Comparison of ENCODE assay signal across 19 mouse cellular contexts in genomic region chr10:90307931-90308555, GRCm38 (mm10).
DNase-seq lines count a peak whose midpoint lies in the region; ATAC-seq and TF ChIP-seq lines count a peak whose summit lies in the region.
"Had no signal": no experiment of that assay in that cellular context is flagged by ENCODE, and none has a peak within 500 bp of the region (broad histone marks: within the 10 kb centered on the region; RNA-seq: fewer than 3 reads in every experiment).

No protein-coding gene starts in this region.

- WGBS in hindbrain, embryonic 13.5 days: 60% methylated on average over 5 of the region's 5 CpGs
- WGBS in hindbrain, postnatal 0 days: 35% methylated on average over 5 of the region's 5 CpGs

- no peak overlapping the region for H3K9ac ChIP-seq in hindbrain, embryonic 13.5 days
- no peak overlapping the region for H3K9ac ChIP-seq in hindbrain, postnatal 0 days (replicated peaks; ENCODE audit: low read length)
- H3K9ac ChIP-seq: embryonic facial prominence, embryonic 15.5 days; heart, embryonic 12.5 days; limb, embryonic 13.5 days; liver, embryonic 15.5 days had no signal

- 0 out of 2 replicates have a peak overlapping the region, but pooled peaks have one; percentile 8 for H3K27ac ChIP-seq in hindbrain, embryonic 13.5 days
- H3K27ac ChIP-seq in hindbrain, postnatal 0 days: no peak overlapping the region
- H3K27ac ChIP-seq: embryonic facial prominence, embryonic 15.5 days; limb, embryonic 13.5 days; liver, embryonic 15.5 days had no signal

- H3K36me3 ChIP-seq in hindbrain, embryonic 13.5 days: no peaks in the 10 kb centered on the region
- no peaks in the 10 kb centered on the region for H3K36me3 ChIP-seq in hindbrain, postnatal 0 days (ENCODE audit: insufficient read depth, low read length)
- H3K36me3 ChIP-seq: embryonic facial prominence, embryonic 15.5 days; heart, embryonic 12.5 days; limb, embryonic 13.5 days; liver, embryonic 15.5 days had no signal

- TF ChIP-seq CTCF in hindbrain, postnatal 0 days (IDR thresholded peaks at IDR 0.05; ENCODE audit: low read depth): no peak

- no peak overlapping the region for H3K4me3 ChIP-seq in hindbrain, embryonic 13.5 days
- no peak overlapping the region for H3K4me3 ChIP-seq in hindbrain, postnatal 0 days (ENCODE audit: low read length)
- H3K4me3 ChIP-seq: embryonic facial prominence, embryonic 15.5 days; heart, embryonic 12.5 days; limb, embryonic 13.5 days; liver, embryonic 15.5 days had no signal

- H3K4me1 ChIP-seq in hindbrain, embryonic 13.5 days (replicated peaks): no peaks in the 10 kb centered on the region
- no peaks in the 10 kb centered on the region for H3K4me1 ChIP-seq in hindbrain, postnatal 0 days (ENCODE audit: insufficient read depth, low read length)
- H3K4me1 ChIP-seq: embryonic facial prominence, embryonic 15.5 days; heart, embryonic 12.5 days; liver, embryonic 15.5 days had no signal

- no peaks in the 10 kb centered on the region for H3K9me3 ChIP-seq in hindbrain, embryonic 13.5 days
- H3K9me3 ChIP-seq in hindbrain, postnatal 0 days (ENCODE audit: low read length): no peaks in the 10 kb centered on the region
- H3K9me3 ChIP-seq: embryonic facial prominence, embryonic 15.5 days; heart, embryonic 12.5 days; limb, embryonic 13.5 days; liver, embryonic 15.5 days had no signal

- H3K4me2 ChIP-seq in hindbrain, embryonic 13.5 days: no peak overlapping the region
- no peak overlapping the region for H3K4me2 ChIP-seq in hindbrain, postnatal 0 days (ENCODE audit: low read depth, low read length)
- H3K4me2 ChIP-seq: embryonic facial prominence, embryonic 15.5 days; heart, embryonic 12.5 days; limb, embryonic 13.5 days; liver, embryonic 15.5 days had no signal

- DNase-seq in hindbrain, postnatal 0 days (ENCODE audit: low spot score): no peak
- DNase-seq in frontal cortex, adult 2 months (ENCODE audit: extremely low spot score in 1 of 2, low spot score in 1 of 2): peak; percentile 22 to 65
- peak; percentile 32 to 34 for DNase-seq in layer of hippocampus, postnatal 10 days (ENCODE audit: low spot score in 2 of 2)
- peak; percentile 27 to 34 for DNase-seq in left cerebral cortex, postnatal 36 days (ENCODE audit: low spot score in 2 of 2)
- DNase-seq in kidney, postnatal 14 days: no peak
- DNase-seq in spleen, adult 12 weeks (ENCODE audit: low spot score): no peak
- no peak for DNase-seq in heart, adult 18-20 months
- DNase-seq: B cell, adult 2 months; cerebellum, adult 18-20 months; kidney, postnatal 25 days; lung, postnatal 10 days; thymus, adult 2 months had no signal

- intact Hi-C loops in left cerebral cortex, postnatal 36 days (cut with DNase I): loop anchor here (10.0 kb wide), 1 partner anchor 267 kb away; no protein-coding TSS in a partner anchor

- no peak for ATAC-seq in hindbrain, embryonic 13.5 days (ENCODE audit: low FRiP score)
- ATAC-seq in hindbrain, postnatal 0 days: no peak
- ATAC-seq: intestine, postnatal 0 days; Patski had no signal

- no peaks in the 10 kb centered on the region for H3K27me3 ChIP-seq in hindbrain, embryonic 13.5 days
- H3K27me3 ChIP-seq in hindbrain, postnatal 0 days (ENCODE audit: insufficient read depth, low read length): no peaks in the 10 kb centered on the region
- H3K27me3 ChIP-seq: embryonic facial prominence, embryonic 15.5 days; heart, embryonic 12.5 days; limb, embryonic 13.5 days; liver, embryonic 15.5 days; Patski had no signal

Comparison
In these comparisons a context has a peak if more than half of its experiments do, and no peak if none do; other contexts are left out.
1. DNase-seq: peak in frontal cortex, adult 2 months (2 of 2), layer of hippocampus, postnatal 10 days (2 of 2) and left cerebral cortex, postnatal 36 days (2 of 2); none in hindbrain, postnatal 0 days (single experiment), kidney, postnatal 14 days (single experiment), spleen, adult 12 weeks (single experiment) and heart, adult 18-20 months (0 of 2).